Comparison of ENCODE assay signal across 20 mouse cellular contexts in the genomic region with DNA sequence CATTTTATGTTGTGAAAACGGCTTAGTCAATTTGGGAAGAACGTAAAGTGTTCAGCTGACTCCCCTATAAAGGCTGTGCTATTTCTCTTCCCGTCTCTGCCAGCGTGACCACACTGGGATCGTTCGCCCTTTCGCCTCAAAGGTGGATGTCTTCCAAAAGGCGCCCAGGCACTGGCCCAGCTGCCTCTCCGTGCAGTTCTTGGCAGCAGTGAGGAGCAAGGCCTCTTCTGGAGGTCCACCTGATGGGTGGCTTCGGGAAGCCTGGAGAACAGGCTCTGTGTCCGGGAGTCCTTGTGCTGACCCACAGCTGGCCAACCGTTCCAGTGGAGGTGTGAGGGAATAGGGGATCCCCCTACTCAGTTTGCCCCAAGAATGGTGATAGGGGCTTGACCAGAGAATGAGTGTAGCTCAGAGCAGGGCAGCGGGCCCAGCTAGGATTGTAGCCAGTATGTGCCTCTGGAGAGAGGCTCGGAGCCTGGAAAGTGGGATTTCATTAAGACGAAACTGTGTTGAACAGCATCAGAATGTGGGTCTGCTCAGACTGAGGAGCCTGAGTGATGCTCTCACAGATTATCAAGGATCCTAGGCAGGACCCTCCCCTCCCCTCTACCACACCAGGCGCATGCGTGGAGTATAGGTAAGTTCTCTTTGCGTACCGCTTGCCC. TPM values are rescaled to one million over a fixed set of nuclear protein-coding genes. Genes with fewer than 3 reads are reported as not detected.
A peak's percentile ranks its signal among the peaks of the same experiment; 100 is the strongest.
DNase-seq lines count a peak whose midpoint lies in the region; ATAC-seq lines count a peak whose summit lies in the region.
"Had no signal": no experiment of that assay in that cellular context is flagged by ENCODE, and none has a peak within 500 bp of the region (broad histone marks: within the 10 kb centered on the region; RNA-seq: fewer than 3 reads in every experiment).

No protein-coding gene starts in this region.

- H3K4me3 ChIP-seq in kidney, embryonic 16.5 days (ENCODE audit: low read length), result no peak overlapping the region
- H3K4me3 ChIP-seq: embryonic facial prominence, embryonic 10.5 days; kidney, embryonic 15.5 days; neural tube, embryonic 13.5 days had no signal

- H3K27ac ChIP-seq in kidney, embryonic 16.5 days (ENCODE audit: low read length), result no peak overlapping the region
- H3K27ac ChIP-seq: embryonic facial prominence, embryonic 10.5 days; kidney, embryonic 15.5 days; macrophage; neural tube, embryonic 13.5 days had no signal

- 0 out of 2 replicates have a peak, but pooled peaks cover 5% of the 10 kb centered on the region for H3K4me1 ChIP-seq in kidney, embryonic 16.5 days (ENCODE audit: insufficient read depth, low read length)

- intact Hi-C loops in heart, postnatal 36 days (cut with DNase I), result no loop called here

- H3K9ac ChIP-seq in kidney, embryonic 16.5 days (replicated peaks; ENCODE audit: low read length), result no peak overlapping the region
- H3K9ac ChIP-seq: kidney, embryonic 15.5 days; neural tube, embryonic 13.5 days had no signal

- H3K9me3 ChIP-seq in kidney, embryonic 16.5 days (ENCODE audit: low read length), result peaks cover 17% of the 10 kb centered on the region; the same call in 1 of the 2 replicates

- no peaks in the 10 kb centered on the region for H3K36me3 ChIP-seq in kidney, embryonic 16.5 days (ENCODE audit: insufficient read depth, low read length)
- H3K36me3 ChIP-seq: embryonic facial prominence, embryonic 10.5 days; kidney, embryonic 15.5 days; neural tube, embryonic 13.5 days had no signal

- H3K27me3 ChIP-seq in kidney, embryonic 16.5 days (ENCODE audit: insufficient read depth, low read length), result peaks cover 31% of the 10 kb centered on the region

- peak; percentile 73 for DNase-seq in adrenal gland, postnatal 10 days
- DNase-seq in adrenal gland, adult 18-20 months (ENCODE audit: low spot score in 2 of 2), result no peak
- peak; percentile 48 for DNase-seq in kidney, adult 18-20 months
- peak; percentile 6 to 44 for DNase-seq in adrenal gland, postnatal 36 days
- peak; percentile 53 to 72 for DNase-seq in heart, postnatal 36 days
- no peak for DNase-seq in left cerebral cortex, adult 8-10 months (ENCODE audit: low spot score in 2 of 2)
- DNase-seq: cerebellum, adult 9-10 months; lung, adult 18-20 months; thymus, postnatal 36 days had no signal

- no peak for ATAC-seq in kidney, embryonic 16.5 days (ENCODE audit: low FRiP score, low TSS enrichment)
- no peak for ATAC-seq in frontal cortex, adult (ENCODE audit: low TSS enrichment)

- H3K4me2 ChIP-seq in kidney, embryonic 16.5 days (replicated peaks; ENCODE audit: low read depth, low read length), result no peak overlapping the region
- H3K4me2 ChIP-seq: kidney, embryonic 15.5 days; neural tube, embryonic 13.5 days had no signal

- WGBS in kidney, embryonic 16.5 days, result 81% methylated on average over 19 of the region's 19 CpGs

RNA-seq across cellular contexts. Expression of a gene that starts 12.5 kb away (rescaled TPM):
- total RNA-seq in adrenal gland, postnatal 10 days (2021), result 10 to 100 TPM in 1 of 2 experiments, 1 to 10 TPM in 1; 9.0 to 17.8 TPM
- total RNA-seq in adrenal gland, adult 18-20 months (2021), result 1 to 10 TPM; 4.3 to 7.6 TPM
- polyA plus RNA-seq in kidney, embryonic 16.5 days (2015; fragmentation: Nextera tagmentation; extraction: Ambion mirVana), result 22.3 and 24.7 TPM in 2 replicates
- 1 to 10 TPM; 4.2 to 6.4 TPM for total RNA-seq in adrenal gland, postnatal 36 days (2021)
- total RNA-seq in heart, postnatal 36 days (2021), result 10 to 100 TPM; 11.7 to 13.8 TPM
- total RNA-seq in left cerebral cortex, adult 8-10 months (2022), result 10 to 100 TPM in 3 of 4 experiments, 1 to 10 TPM in 1; 9.1 to 11.7 (median 11.2) TPM

RNA-seq across cellular contexts. Expression of a gene that starts 18.5 kb away (rescaled TPM):
- total RNA-seq in adrenal gland, postnatal 10 days (2021), result not detected
- total RNA-seq in adrenal gland, adult 18-20 months (2021), result not detected
- polyA plus RNA-seq in kidney, embryonic 16.5 days (2015; fragmentation: Nextera tagmentation; extraction: Ambion mirVana), result not detected in 2 replicates
- total RNA-seq in adrenal gland, postnatal 36 days (2021), result not detected
- not detected for total RNA-seq in heart, postnatal 36 days (2021)
- not detected for total RNA-seq in left cerebral cortex, adult 8-10 months (2022)
- total RNA-seq: layer of hippocampus, postnatal 36 days; midbrain, postnatal 0 days had no signal
- polyA plus RNA-seq: brain, embryonic 14.5 days; embryonic facial prominence, embryonic 10.5 days; hindbrain, embryonic 11.5 days; kidney, embryonic 15.5 days; macrophage; midbrain, postnatal 0 days; neural tube, embryonic 13.5 days; stomach, embryonic 14.5 days had no signal

Comparison
In these comparisons a context has a peak if more than half of its experiments do, and no peak if none do; other contexts are left out.
1. DNase-seq: peak in adrenal gland, postnatal 10 days (single experiment), kidney, adult 18-20 months (single experiment), adrenal gland, postnatal 36 days (2 of 2) and heart, postnatal 36 days (2 of 2); none in adrenal gland, adult 18-20 months (0 of 2) and left cerebral cortex, adult 8-10 months (0 of 2).